Mouse (Mus musculus) olfactory bulb, adult 2 months (tissue): ENCODE measurements around the gene Rexo2.

ENCODE experiments used
- CTCF ChIP-seq: fragments of 200-500 bp; IDR thresholded peaks from 2 replicates; pipeline ENCODE4 v1.5.1; 2012; ENCODE audit warnings: low read depth, mild to moderate bottlenecking, low read length, moderate library complexity; ENCODE audit not compliant: insufficient read depth
- POLR2A ChIP-seq: fragments of 200-500 bp; IDR thresholded peaks from 2 replicates; pipeline ENCODE4 v1.6.1; 2012; ENCODE audit warnings: mild to moderate bottlenecking, low read depth, low read length, moderate library complexity; ENCODE audit not compliant: insufficient read depth

- TF ChIP-seq POLR2A (no peak), CTCF (no peak)
Observed at GRCm38 (mm10) chr9:48460720-48461119, 19.7 kb downstream of the Rexo2 start.
